In genomic region chr7:89400721-89401120, GRCm38 (mm10) we compare ENCODE assay signal across 17 mouse cellular contexts.
"Had no signal": no experiment of that assay in that cellular context is flagged by ENCODE, and none has a peak within 500 bp of the region (broad histone marks: within the 10 kb centered on the region; RNA-seq: fewer than 3 reads in every experiment).

No protein-coding gene starts in this region.

- DNase-seq: kidney, postnatal 36 days; liver; lung, adult 18-20 months; lung, postnatal 10 days; lung, postnatal 36 days; midbrain, embryonic 14.5 days; thymus, adult 18-20 months; thymus, postnatal 36 days had no signal

- H3K27ac ChIP-seq: limb, embryonic 10.5 days; limb, embryonic 13.5 days; liver, embryonic 12.5 days; liver, embryonic 15.5 days; lung, embryonic 15.5 days; midbrain, embryonic 10.5 days; neural tube, embryonic 13.5 days had no signal

- H3K9me3 ChIP-seq: limb, embryonic 10.5 days; limb, embryonic 13.5 days; liver, embryonic 12.5 days; liver, embryonic 15.5 days; lung, embryonic 15.5 days; megakaryocyte, embryonic 14.5 days; midbrain, embryonic 10.5 days; neural tube, embryonic 13.5 days had no signal

- H3K4me2 ChIP-seq: limb, embryonic 13.5 days; liver, embryonic 12.5 days; liver, embryonic 15.5 days; lung, embryonic 15.5 days; neural tube, embryonic 13.5 days had no signal

- H3K4me3 ChIP-seq: limb, embryonic 10.5 days; limb, embryonic 13.5 days; liver, embryonic 12.5 days; liver, embryonic 15.5 days; lung, embryonic 15.5 days; megakaryocyte, embryonic 14.5 days; midbrain, embryonic 10.5 days; neural tube, embryonic 13.5 days had no signal

- H3K9ac ChIP-seq: limb, embryonic 13.5 days; liver, embryonic 12.5 days; liver, embryonic 15.5 days; lung, embryonic 15.5 days; neural tube, embryonic 13.5 days had no signal

- H3K36me3 ChIP-seq: limb, embryonic 10.5 days; limb, embryonic 13.5 days; liver, embryonic 12.5 days; liver, embryonic 15.5 days; lung, embryonic 15.5 days; midbrain, embryonic 10.5 days; neural tube, embryonic 13.5 days had no signal

- ATAC-seq: intestine, postnatal 0 days; liver, embryonic 12.5 days had no signal
